Mouse (Mus musculus) adrenal gland, adult 10 weeks (tissue): ENCODE results near the gene 4933406M09Rik. TPM values are rescaled to one million over a fixed set of nuclear protein-coding genes. Genes with fewer than 3 reads are reported as not detected.

Source experiments
- polyA plus RNA-seq: library from polyadenylated mRNA; stranded (reverse); fragments of 350-450 nt; fragmentation: Illumina TruSeq; extraction: RNeasy Lipid Tissue Mini Kit (QIAGEN cat#74804); gene quantifications from one replicate; pipeline ENCODE4 v1.2.3, GENCODE M21; 2014; ENCODE audit warnings: low read depth, low replicate concordance

4933406M09Rik gene
- polyA plus RNA-seq: not detected

DNA sequence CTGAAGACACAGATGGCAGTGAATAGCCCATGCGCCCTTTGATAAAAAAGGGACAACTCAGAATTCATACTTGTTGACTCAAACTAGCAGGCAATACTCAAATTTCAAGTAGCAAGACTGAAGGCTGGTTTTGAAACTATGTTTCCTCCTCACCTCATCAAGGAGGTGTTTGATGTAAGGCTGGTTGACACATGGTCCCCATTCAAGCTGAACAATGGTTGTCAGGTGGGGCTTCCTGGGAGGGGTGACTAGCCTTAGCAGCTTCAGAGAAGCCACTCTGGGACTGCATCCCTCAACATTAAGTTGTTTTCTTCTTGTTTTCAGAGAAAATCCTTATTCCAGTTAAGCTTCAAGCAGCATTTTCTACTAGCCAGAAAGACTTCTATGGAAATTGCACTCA, at the start of gene 4933406M09Rik:
Gene 4933406M09Rik, plus strand, starts transcription at position 275 of the 400 bp plus-strand sequence.

DNA sequence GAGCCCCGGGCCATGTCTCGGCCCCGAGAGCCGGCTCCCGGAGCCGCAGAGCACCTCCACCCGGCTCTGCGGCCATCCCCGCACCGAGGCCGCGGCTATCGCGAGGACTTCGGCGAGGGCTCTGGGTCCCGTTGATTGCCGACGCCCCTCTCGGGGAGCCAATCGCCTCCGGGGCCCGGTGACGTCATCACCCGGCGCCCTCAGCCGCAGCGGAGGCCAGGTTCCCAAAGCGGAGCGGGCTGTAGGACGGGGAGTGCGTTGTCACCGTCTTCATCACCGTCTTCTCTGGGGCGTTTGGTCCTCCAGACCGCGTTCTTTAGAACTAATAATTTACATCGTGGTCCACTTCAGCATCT, 23.9 kb upstream of the 4933406M09Rik start, which contains the start of gene Tmem183a:
Gene Tmem183a, minus strand, starts transcription at position 123 of the 356 bp plus-strand sequence.

DNA sequence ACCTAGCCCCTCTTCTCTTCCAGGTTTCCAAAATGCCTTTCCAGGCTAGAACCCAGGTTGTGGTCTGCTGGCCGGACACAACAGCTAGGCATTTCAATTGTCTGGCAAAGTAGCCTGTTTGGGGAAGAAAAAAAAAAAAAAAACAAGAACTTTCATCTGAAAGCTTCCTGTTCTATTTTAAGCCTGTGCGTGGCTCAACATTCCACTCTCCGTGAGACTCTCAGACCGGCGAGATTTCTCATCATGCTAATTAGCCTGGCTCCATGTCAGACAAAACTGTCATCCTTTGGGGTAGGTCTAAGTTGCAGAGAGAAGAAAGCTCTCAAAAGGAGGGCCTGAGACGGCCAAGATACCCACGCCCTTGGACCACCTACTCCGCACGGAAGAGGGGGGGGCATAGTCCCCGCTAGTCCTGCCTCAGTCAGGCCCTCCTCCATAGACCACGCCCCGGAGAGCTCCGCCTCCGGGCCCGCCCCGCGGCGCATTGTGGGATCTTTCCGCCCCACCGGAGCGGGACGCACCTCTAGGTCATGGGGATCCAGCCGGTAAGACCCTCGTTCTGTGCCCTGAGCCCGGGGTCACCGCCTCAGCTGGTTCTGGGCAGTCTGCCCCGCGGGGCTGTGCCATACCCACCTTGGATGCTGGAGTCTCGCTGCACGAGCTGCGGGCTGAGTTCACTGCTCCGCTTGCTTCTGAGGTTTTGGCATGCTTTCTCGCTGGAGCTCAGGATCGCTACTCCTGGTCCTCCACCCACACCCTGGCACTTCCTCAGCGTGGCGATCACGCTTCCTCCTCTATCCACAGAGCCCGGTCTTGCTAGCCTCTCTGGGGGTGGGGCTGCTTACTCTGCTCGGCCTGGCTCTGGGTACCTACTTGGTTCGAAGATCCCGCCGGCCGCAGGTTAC, 20.0 kb downstream of the 4933406M09Rik start, which contains the start of gene Cyb5r1:
Gene Cyb5r1, plus strand, starts transcription at position 51 of the 905 bp plus-strand sequence.

DNA sequence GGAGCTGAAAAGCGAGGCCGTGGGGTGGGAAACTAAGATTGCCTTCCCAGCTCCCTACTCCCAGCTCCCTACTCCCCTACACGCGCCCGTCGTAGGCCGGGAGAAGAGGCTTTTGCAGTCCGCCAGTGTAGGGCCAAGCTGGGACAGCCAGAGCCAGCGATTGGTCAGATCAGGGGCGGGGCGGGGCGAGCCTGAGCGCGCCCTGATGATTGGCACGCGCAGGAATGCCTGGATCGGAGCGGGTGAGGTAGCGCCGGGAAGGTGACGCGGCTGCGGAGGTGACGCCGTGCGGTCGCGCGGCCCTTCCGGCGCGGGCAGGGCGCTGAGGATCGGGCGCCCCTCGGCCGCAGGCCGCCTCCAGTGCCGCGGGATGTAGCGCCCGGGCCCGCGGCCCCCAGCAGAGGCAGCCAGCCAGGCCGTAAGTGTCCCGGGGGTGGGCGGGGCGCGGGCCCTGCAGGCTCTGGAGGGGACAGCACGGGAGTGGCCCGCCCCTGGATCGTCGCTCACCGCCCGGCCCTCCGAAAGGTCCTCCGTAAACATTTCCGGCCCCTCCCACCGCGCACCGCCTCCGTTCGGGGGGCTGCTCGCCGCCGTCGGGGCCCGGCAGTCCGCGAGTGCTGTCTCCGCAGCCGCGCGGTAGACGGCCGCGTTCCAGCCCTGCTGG, 29.6 kb downstream of the 4933406M09Rik start, which contains the start of gene Adipor1:
Gene Adipor1, plus strand, starts transcription at position 211 of the 664 bp plus-strand sequence.

Other genes with a start within 250 kb of the 4933406M09Rik start
- 0.93 TPM for gene Chil1, start 203.8 kb upstream of the 4933406M09Rik start, polyA plus RNA-seq
- not detected for gene Mybph, start 192.5 kb upstream of the 4933406M09Rik start, polyA plus RNA-seq
- gene Adora1, start 150.5 kb upstream of the 4933406M09Rik start, polyA plus RNA-seq: 109 TPM
- not detected for gene Myog, start 96.0 kb upstream of the 4933406M09Rik start, polyA plus RNA-seq
- not detected for gene Ppfia4, start 53.0 kb upstream of the 4933406M09Rik start, polyA plus RNA-seq
- 53.5 TPM for gene Tmem183a, start 24.0 kb upstream of the 4933406M09Rik start, polyA plus RNA-seq
- gene Cyb5r1, start 19.6 kb downstream of the 4933406M09Rik start, polyA plus RNA-seq: 27.2 TPM
- 92.5 TPM for gene Adipor1, start 29.4 kb downstream of the 4933406M09Rik start, polyA plus RNA-seq
- gene Klhl12, start 69.6 kb downstream of the 4933406M09Rik start, polyA plus RNA-seq: 35.5 TPM
- 67.6 TPM for gene Rabif, start 108.7 kb downstream of the 4933406M09Rik start, polyA plus RNA-seq
- gene Mgat4e, start 163.7 kb downstream of the 4933406M09Rik start, polyA plus RNA-seq: not detected
- gene Kdm5b, start 174.2 kb downstream of the 4933406M09Rik start, polyA plus RNA-seq: 21.9 TPM